Mouse (Mus musculus) thymus, postnatal 4 days (tissue): ENCODE measurements around the gene Slc24a1.
"Not testable (repeated sequence)": the region's sequence is repeated elsewhere in the genome, so short reads cannot be mapped to it uniquely, and the experiment has no call there.

ENCODE experiments used
- DNase-seq: peaks from one replicate; pipeline ENCODE4 v3.0.0; 2021

The Slc24a1 gene

GRCm38 (mm10) chr9:64951161-64951657 is at the start of gene Slc24a1:
Gene Slc24a1, minus strand, starts transcription at chr9:64951607.
- no peak for DNase-seq

DNA sequence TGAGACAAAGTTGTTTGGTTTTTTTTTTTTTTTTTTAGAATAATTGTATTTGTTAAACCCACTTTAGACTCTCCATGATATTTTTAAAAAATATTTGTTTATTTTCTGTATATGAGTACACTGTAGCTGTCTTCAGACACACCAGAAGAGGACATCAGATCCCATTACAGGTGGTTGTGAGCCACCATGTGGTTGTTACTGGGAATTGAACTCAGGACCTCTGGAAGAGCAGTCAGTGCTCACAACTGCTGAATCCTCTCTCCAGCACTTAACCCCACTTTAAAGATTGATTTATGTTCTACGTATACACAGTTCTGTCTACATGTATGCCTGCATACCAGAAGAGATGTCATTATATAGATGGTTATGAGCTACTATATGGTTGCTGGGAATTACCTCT is 44.1 kb upstream of the Slc24a1 start:
- DNase-seq = not testable (repeated sequence)

DNA sequence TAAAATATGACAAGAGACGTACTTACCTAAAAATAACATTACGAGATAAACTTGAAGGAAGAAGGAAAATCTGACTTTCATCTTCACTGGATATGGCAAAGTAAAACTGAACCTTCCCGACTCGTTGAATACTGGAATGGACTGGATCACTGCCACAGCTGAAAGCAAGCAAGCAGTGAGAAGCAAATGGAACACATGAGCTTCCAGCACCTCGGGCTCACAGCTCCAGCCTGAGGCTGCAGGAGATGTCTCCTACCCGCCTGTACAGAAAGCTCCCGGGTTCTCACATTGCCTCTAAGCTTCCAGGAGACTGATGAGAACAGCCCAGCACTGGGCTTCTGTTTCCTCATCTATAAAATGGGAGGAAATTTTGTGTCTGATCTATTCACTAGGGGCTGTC is 38.9 kb upstream of the Slc24a1 start:
- DNase-seq = no peak

DNA sequence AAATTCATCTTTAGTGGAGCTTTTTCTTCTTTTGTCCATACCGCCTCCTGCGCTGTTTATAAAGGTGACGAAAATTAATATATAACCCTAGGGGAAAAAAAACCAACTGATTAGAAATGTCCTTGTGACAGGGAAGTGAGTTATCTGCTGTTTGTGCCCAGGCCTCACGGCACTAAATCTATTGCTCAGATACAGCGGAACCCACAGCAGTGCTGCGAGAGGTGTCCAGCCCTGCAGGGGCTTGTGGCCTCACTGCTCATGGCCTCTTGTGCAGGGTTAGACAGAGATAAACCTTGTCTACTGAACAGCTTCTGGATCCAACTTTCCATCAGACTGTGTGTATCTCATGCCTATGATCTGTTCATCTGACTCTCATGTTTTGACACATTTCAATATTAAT is 37.0 kb upstream of the Slc24a1 start:
- no peak for DNase-seq

DNA sequence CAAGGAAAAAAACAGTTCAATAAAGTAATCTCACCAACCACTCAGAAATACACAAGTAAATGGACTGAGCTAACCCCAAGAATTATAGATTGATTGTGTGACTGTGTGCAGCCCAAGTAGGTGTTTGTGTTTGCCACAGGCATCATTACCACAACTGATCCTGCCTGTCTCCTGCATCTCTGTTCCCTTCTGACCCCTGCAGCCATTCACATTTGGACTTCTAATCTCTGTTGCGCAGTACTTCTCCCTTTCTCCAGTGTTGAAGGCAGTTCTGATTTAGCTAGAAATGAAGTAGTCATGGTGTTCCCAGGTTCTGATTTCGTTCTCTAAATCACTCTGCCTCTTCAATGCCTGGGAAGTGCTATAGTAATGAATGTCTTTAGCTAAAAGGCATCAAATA is 36.2 kb upstream of the Slc24a1 start:
- no peak for DNase-seq

- no peak for DNase-seq
These were observed 34.4 kb upstream of the Slc24a1 start for GRCm38 (mm10) chr9:64985807-64986206.

- DNase-seq = no peak
These were observed 33.8 kb upstream of the Slc24a1 start for GRCm38 (mm10) chr9:64985037-64985794.

GRCm38 (mm10) chr9:64981904-64982303 is 30.5 kb upstream of the Slc24a1 start:
- DNase-seq = no peak

GRCm38 (mm10) chr9:64980548-64980947 is 29.1 kb upstream of the Slc24a1 start:
- DNase-seq = no peak

DNA sequence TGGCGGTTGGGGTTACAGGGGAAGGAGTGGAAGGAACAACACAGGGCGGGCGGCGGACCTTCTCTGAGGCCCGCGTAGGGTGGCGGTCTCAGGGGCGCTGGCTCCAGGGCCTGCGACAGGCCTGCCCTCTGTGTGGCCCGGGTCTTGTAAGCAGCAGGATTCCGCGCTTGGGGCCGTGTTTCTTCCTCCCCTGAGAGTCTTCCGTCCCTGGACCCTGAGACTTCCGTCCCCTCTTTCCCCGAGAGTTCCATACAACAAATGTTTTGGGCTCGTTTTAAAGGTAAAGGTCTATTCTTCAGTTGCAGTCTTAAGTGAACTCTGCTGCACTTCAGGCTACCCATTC is 9.5 kb upstream of the Slc24a1 start:
- DNase-seq = no peak

DNA sequence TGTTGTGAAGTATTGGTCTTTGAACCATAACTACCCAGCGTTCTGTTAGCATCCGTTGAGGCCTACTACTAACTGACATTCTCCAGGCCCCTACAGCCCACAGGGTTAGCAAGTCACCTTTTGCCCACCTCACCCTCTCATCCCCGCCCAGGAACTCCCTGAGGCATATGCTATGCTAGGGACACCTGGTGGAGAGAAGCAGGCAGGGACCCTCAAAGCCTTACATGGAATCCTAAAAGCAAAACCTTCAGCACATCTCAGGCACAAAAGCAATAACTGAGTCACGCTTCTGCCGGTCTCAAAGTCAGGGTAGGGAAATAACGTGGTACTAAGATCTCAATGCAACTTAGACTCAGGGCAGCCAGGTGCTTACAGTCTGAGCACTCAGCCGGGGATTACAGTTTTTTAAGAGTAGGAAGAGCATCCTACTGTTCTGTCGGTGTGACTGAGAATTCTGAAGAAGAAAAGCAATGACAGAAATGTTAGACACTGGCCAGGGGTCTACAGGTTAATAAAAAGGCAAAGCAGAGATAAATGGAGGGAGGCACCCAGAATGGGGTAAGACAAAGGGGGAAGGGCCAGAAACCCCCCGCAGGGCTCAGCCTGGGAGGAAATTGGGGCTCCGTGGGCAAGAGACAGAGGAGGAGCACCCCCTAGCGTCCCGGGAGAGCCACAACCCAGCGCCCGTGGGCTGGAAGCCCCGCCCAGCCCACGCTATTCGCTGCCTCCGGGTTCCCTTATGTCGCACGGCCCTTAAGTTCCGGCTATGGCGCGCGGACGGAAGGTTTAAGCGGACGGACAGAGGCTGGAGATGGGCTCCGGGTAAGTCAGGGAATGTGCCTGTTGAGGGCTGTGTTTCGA is 8.9 kb upstream of the Slc24a1 start, which contains the start of gene Ints14:
Ints14 (plus strand) TSS at position 789 of the 861 bp plus-strand sequence.
- DNase-seq = peak; percentile 98

DNA sequence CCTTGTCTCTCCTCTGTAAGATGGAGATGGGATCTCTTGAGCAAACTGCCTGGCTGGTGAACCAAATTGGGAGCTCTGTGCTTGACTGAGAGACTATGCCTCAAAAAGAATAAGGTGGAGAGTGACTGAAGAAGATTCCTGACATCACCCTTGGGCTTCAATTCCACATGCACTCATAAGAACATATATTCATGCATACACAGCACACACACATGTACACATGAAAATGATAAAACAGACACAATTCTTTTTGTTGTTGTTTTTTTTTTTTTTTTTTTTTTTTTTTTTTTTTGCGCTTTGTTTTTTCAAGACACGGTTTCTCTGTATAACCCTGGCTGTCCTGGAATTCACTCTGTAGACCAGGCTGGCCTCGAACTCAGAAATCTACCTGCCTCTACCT is 5.9 kb upstream of the Slc24a1 start:
- DNase-seq = no peak

- peak; percentile 77 for DNase-seq
These were observed 4.9 kb upstream of the Slc24a1 start for GRCm38 (mm10) chr9:64956337-64956736.

DNA sequence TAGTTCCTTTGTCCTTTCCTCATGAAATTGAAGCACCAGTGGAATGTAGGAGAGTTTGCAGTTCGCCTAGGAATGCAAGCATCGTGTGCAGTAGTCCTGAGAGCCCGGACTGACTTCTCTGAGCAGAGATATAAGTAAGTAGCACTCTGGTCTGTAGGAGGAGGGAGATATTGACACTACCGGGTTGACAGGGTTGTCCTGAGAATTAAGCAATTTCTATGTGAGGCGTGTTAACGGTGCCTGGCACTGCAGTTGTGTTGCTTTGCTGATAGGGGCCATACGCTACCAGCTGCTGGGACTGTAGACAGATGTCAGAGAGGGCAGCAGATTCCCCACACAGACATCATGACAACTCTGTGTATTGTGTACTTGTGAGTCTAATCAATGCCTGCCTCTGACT is 1.8 kb upstream of the Slc24a1 start:
- DNase-seq = no peak

DNA sequence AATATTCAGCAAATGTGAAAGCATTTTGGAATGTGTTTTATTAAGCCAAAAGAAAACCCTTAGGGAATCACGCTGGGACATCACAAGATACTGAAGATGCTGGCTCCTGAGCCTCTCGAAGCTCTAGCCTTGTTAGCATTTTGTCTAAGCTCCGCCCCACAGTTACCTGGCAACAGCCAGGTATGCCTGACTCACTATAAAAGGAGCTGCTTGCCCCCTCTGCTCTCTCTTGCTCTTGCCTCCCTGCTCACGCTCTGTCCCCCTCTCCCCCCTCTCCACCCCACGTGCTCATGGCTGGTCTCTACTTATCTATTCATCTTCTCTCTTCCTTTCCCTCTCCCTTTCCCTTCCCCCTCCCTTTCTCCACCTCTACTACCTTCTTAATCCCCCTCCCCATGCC is 648 bp upstream of the Slc24a1 start:
- DNase-seq = no peak

DNA sequence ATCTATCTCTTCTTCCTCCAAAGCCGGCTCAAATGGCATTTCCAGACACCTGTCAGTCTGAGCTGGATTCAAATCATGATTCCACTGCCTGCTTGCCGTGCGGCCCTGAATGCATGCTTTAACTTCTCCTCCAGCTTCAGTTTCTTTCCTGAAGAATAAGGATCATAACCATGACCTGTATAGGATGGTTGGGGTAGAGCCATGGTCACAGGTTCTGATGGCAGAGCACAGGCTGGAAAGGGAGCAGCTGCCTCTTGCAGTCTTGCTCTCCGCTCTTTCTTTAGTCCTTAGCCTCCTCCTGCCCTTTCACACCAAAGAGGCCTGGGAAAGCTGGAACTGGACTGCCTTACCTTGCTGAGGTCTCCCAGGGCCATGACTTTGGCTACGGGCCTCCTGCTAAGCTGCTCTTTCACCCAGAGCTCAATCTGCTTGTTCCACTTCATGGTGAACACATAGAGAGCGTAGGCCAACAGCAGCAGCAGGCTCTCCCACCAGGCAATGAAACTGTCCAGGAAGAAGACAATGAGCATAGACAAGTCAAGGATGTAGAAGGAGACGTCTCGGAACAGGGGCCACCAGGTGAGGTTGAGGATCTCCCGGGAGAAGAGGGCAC is 3.8 kb downstream of the Slc24a1 start:
- DNase-seq = no peak

- DNase-seq = no peak
These were observed 7.4 kb downstream of the Slc24a1 start for GRCm38 (mm10) chr9:64943997-64944396.

DNA sequence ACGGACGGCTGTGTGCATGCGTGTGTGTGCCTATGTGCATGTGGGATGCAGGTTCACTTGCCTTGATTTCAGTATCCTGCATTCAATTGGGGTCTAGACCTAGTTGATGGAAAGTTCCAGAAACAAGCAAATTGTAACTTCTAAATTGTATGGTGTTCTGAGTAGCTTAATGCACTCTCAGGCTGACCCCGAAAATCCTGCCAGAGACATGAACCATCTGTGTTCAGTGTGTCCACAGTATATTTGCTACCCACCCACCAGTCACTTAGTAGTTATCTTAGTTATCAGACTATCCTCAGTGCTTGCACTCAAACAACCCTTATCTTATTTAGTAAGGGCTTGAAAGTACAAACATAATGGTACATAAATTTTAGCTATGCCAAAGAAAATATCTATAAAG is 9.8 kb downstream of the Slc24a1 start:
- no peak for DNase-seq

- DNase-seq = no peak
These were observed 10.6 kb downstream of the Slc24a1 start for GRCm38 (mm10) chr9:64940731-64941346.

DNA sequence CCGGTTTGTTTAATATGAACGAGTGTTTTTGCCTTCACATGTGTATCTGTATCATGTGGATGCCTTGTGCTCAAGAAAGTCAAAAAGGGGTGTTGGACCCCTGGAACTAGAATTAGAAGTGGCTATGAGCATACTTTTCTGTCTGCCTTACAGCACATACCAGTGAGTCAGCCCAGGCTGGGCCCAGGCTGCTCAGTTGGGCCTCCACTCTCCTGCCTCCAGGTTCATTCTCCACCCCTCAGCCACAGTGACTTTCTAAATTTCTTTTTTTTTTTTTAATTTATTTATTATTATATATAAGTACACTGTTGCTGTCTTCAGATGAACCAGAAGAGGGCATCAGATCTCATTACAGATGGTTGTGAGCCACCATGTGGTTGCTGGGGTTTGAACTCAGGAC is 11.6 kb downstream of the Slc24a1 start:
- no peak for DNase-seq

GRCm38 (mm10) chr9:64939281-64939680 is 12.1 kb downstream of the Slc24a1 start:
- no peak for DNase-seq

DNA sequence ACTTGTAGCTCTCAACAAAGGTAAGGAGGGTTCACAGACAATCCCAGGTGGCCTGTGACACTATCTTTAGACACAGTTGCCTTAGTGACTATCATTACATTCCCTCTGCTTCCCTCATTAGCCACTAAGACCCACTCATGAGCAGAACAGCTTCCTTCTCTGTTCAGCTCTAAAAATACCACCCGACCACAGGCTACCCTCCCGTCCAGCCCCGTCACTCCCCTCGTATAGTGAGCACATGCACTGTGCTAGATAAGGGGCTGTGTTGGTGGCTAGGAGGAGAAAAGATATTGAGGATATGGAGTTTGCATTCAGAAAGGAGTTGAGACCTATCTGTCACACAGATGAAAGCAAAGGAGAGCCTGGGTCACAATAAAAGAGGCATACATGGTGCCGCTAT is 12.9 kb downstream of the Slc24a1 start:
- no peak for DNase-seq

DNA sequence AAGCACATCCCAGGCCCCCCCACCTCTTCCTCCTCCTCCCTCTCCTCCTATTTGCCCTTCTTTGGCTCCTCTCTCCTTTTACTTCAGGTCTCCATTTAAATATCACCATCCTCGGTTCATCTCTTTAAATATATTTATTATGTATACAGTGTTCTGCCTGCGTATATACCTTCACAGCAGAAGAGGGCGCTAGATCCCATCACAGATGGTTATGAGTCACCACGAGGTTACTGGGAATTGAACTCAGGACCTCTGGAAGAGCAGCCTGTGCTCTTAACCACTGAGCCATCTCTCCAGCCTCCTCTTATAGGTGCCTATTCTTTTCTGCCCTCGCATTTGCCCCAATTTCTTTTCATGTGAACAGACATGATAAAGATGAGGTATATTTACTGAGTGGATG is 13.9 kb downstream of the Slc24a1 start:
- DNase-seq = no peak
